Mouse (Mus musculus): ENCODE measurements around the gene 1600002K03Rik. TPM values are rescaled to one million over a fixed set of nuclear protein-coding genes. Genes with fewer than 3 reads are reported as not detected.
"Not testable (repeated sequence)": the region's sequence is repeated elsewhere in the genome, so short reads cannot be mapped to it uniquely, and the experiment has no call there.

1600002K03Rik gene
- total RNA-seq, 1 experiment from 2014 or later, result 8.6 TPM

DNA sequence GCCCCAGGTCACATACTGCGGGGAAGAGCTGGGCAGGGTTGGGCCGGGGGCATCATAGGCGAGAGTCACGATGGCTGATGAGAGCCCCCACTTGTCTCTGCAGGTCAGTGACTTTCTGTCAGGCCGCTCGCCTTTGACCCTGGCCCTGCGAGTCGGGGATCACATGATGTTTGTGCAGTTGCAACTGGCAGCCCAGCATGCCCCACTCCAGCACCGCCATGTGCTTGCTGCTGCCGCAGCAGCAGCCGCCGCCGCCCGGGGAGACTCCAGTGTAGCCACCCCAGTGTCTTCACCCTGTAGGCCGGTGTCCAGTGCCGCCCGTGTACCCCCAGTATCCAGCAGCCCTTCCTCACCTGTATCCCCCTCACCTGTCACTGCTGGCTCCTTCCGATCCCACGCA is 19.0 kb upstream of the 1600002K03Rik start:
- no peak for DNase-seq

DNA sequence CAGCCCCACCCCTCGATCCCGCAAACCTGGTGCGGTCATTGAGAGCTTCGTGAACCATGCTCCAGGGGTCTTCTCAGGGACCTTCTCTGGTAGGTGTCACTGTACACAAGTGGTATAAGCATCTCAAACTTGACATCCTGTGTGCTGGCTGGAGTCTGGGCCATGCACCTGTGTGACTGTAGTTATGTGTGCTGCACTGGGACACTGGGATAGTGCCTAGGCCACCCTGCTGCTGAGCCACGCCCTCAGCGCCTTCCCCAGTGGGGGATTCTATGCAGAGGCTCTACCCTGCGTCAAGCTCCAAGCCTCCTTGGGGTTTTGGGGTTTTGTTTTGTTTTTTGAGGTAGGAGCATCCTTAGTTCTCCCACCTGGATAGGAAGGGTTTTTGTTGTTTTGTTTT is 18.4 kb upstream of the 1600002K03Rik start:
- no peak for DNase-seq

DNA sequence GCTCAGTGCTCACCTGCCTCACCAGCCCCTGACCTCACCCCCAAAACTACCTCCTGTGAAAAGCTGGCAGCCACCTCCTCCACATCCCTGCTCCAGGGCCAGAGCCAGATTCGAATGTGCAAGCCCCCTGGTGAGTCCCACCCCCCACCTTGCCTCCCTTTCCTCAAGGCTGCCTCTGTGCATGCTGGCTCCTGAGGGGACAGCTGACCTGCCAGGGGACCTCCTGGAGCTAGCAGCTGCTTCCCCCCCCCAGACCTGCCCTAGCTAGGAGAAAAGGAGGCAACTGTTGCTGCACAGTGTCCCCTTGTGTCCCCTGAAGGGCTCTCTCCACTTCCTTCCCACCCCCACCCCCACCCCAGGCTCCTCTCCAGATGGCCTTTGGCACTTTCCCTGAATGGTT is 17.5 kb upstream of the 1600002K03Rik start:
- no peak for DNase-seq

DNA sequence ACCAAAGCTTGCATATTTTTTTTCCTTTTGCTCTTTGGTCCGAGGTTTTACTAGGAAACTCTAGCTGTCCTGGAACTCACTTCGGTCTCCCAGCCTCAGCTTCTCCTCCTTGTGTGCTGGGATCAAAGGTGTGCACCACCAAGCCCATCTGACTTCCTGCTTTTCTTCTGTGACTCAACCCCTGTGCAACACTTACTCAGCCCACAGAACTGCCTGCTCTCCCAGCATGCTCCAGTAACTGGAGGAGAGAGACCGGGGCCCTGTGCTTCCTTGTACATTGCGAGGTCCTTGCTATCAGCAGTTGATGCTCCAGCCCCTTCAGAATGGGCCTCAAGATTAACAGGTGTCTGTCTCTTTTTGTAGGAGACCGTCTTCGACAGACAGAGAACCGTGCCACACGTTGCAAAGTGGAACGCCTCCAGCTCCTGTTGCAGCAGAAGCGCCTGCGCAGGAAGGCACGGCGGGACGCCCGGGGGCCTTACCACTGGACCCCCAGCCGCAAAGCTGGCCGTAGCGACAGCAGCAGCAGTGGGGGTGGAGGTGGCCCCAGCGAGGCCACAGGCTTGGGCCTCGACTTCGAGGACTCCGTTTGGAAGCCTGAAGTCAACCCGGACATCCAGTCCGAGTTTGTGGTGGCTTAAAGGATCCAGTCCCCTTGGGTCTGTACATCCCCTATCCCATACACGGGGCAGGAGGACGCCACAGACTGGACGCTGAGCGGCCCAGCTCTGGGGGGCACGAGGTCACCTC is 16.6 kb upstream of the 1600002K03Rik start:
- no peak for DNase-seq

DNA sequence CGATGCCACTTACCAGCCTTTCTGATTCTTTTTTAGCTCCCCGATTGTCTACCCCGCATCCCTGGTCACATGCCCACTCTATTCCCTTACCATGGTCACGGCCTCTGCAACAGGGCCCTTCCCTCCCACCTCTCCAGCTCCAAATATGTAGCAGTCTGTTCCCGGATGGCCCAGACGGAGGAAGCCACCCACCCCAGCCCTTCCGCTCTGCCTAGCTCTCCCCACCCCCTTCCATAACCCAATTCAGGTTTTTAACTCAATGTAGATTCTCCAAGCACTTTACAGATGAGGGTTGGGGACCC is 16.0 kb upstream of the 1600002K03Rik start:
- DNase-seq, result peak; percentile 49

DNA sequence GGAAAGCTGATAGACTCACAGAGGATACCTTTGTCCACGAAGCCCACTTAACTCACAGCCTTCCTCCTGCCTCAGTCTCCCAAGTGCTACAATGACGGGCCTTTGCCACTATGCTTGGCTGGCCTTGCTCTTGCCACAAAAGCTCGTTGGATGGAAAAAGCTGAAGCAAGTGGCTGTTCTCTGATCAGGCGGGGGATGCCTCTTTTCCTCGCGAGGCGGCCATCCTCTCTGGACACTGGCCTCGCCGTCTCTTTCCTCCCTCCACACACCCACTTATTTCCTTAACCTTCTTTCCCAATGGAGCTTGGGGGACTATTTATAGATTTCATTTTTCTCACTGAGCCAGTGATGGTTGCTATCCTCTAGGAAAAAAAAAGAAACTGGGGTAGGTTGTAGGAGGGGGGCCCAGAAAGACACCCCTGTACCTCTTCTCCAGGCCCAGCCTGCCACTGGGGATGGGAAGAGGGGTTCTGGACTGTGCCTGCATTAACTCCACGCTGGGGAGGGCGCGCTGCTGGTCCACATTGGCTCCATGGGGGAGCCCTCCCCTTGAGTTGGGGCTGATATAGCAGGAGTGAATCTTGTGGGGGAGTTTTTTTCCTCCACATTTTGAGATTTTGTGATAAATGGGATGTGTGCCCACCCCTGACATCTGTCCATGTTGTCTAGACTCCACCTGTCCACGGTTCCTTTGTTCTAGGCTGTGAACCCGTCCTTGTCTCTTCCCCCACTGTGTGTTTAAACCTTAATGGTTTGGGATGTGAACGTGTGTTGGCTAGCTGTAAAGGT is 15.4 kb upstream of the 1600002K03Rik start:
- DNase-seq, result no peak

DNA sequence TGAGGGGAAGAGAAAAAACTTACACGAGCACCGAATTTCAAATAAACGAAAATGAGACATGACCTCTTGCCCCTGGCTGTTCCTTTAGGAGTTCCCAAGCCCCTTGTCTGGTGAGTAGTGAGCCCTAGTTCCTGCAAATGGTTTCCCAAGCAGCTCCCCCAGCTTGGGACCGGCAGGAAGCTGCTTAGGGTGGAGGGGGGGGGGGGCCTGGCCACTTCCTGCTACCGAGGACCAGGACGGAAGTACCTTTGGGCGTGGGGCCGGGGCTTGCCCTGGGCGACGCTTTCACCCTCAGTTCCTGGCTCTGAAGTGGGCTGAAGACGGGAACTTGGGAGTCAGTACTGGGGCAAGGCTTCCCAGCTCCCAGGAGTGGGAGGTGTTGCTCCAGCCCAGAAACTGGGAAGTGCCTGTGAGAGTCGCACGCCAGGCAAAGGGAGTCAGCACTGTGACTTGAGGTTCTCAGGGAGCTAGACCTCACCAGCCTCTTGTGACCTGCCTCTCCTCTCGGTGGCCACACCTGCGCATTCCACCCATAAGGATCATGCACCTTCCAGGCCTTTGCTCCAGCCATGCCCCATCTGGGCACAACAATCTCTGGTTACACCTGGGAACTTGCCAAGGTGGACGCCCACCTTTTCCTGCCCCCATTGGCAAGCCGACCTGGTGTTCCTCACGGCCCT is 14.3 kb upstream of the 1600002K03Rik start:
- peak; percentile 82 for DNase-seq

DNA sequence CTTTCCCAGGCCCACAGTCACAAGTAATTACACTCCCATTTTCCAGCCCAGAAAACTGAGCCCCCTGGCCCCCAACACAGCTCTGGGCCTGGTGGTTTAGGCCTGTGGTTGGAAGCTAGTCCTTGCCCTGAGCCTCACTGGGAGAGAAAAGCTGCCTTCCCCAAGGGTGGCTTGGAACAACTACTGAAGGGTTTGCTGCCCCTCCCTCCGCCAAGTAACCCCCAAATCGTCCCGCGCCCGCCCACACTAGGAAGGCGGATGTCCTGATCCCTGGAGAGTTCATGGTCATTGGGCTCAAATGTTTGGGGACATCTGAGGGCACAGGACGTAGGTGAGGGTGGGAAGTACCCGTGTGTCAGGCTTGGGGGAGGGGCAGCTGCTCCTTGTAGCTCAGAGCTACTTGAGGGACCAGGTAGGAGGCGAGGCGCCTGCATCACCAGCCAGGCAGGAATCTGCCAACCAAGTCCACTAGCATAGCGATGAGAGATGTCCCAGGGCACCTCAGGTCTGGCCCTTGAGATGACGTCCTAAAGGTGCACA is 13.7 kb upstream of the 1600002K03Rik start:
- peak; percentile 71 for DNase-seq

DNA sequence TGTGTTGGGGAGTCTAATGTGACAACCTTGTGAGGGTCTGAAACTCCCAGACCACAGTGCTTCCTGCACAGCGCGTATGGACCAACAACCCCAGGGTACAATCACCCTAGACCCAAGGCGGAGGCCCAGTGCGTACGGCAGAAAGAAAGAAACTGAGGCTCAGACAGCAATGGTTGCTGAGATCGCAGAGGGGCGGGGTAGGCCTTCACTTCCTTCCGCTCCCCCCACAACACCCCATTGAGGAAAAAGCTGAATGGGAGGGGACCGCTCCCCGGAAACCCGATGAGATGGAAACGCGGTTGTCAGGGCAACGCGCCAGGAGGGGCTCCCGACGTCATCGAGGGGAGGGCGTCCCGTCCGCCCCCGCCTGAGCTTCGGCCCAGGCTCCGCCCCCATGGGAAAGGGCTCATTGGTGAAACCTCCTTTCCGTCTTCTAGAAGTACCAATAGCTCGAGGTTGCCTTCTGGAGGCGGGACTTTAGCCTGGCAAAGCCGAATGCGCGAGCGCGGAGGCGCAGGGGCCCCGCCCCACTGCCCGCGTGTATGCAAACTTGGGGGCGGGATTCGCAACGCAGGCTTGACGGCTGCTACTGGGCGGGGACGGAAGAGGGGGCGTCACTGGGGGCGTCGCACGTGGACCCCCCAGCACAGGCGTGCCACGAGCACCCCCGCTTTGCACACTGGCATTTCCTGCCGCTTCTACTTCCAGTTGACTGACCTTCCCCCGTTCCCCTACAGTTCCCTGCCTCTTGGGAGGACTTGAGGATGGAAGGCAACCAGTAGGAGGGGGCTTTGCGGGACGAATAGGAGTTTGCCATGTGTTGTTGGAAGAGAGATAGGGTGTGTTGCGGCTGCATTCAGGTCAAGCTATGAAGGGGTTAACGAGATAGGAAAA is 12.9 kb upstream of the 1600002K03Rik start:
- DNase-seq, result peak; percentile 99

DNA sequence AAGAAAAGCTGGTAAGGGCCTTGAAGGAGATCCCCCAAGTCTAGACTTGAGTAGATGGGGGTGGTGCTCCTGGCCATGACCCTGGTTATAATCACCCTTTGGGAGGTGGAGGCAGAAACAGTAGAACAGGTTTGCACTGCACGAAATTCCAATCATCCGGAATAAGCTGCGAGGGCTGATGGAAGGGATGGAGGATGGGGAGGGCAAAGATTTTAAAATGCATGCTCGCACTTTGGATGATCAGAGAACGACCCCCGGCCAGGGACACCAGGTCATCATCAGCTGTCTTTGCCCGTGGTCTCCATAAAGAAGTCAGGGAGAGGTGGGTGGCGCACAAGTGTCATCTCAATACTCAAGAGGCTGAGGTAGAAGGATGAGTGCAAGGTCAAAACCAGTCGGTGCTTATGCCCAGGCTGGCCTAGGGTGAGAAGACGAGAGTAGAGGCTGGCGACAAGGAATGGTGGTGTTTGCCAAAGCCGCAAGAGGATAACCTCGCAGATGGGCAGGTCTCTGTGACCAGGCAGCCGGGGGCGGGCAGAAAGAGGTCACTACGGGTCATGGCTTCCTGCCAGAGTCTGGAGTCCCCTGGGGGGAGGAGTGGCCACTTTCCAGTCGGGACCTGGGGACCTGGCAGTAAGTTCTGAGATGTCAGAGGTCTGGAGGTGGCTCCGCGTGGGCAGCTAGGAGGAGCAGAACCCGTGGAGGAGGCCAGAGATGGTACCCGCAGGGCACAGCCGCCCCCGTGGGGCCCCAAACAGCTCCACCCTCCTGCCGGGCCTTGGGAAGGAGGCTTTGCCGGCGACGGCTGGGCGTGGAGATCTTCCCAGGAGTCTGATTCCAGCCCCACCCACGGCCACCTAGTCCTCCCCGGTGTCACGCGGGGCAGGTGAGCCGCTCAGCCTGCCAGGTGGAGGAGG is 12.0 kb upstream of the 1600002K03Rik start:
- DNase-seq, result peak; percentile 96

DNA sequence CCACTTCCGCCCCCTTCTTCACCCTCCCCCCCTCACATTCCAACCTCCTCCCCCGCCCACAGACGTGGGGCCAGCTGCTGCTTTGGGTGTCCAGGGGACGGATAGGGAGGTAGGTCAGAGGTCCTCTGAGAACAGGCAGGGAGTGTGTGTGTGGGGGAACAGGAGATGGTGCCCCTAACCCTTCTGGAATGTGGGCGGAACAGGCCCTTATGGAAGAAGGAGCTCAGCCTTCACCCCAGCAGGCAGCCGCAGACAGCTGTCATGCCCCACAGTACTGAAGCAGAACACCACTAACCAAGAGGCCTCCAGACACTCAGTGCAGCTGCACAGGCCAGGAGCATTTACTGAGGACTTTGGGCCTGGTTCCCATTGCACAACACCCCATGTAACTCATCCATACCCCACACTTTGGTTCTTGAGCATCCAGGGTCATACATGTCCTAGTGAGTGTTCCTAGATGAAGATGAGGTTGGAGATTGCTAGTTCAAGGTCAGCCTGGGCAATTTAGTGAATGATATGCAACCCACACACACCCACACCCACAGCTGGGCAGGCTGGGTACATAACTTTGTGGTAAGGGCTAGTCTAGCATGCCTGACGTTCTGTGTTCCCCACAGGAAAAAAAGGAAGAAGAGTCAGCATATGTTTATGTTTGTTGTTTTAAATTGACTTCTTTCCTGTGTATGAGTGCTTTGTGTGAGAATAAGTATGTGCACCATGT is 11.1 kb upstream of the 1600002K03Rik start:
- DNase-seq, result peak; percentile 48

DNA sequence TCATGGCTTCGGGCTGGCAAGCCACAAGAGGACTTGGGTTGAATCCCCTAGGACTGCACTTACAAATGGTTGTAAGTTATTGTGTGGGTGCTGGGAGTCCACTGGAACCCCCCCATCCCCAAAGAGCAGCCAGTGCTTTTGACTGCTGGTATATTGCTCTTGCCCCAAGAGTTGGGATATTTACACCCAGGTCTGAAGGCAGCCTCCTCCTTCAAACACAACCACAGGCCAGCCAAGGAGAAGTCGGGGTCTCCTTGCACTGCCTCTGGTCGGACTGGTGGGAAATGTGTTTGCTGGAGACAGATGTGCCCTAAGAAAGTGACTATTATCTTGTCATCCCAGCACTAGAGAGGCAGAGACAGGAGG is 10.5 kb upstream of the 1600002K03Rik start:
- DNase-seq, result peak; percentile 7

DNA sequence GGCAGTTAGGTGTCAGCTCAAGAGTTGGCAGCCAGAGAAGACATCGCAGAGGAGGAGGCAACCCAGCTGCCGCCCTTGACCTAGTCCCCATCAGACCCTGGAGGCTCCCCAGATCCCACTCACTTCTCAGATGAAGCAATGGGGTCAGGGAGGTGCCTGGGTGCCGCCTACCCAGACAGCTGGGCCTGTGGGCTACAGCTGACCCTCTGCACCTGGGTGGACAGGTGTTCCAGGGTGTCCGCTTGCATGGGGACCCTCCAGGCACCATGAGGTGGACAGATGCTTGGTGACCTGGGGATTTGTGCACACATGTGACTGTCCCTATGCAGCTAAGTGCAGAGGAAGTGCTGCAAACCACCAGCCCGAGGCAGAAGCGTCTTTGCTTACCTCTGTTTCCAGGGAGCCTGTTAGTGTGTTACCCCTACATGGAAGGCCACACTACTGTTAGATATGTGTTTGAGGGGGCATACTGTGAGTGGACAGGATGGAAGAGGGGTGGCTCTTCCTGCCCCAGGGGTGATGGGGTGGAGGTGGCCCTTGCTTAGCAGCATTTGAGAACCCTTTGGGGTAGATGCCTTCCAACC is 9.9 kb upstream of the 1600002K03Rik start:
- peak; percentile 14 for DNase-seq

DNA sequence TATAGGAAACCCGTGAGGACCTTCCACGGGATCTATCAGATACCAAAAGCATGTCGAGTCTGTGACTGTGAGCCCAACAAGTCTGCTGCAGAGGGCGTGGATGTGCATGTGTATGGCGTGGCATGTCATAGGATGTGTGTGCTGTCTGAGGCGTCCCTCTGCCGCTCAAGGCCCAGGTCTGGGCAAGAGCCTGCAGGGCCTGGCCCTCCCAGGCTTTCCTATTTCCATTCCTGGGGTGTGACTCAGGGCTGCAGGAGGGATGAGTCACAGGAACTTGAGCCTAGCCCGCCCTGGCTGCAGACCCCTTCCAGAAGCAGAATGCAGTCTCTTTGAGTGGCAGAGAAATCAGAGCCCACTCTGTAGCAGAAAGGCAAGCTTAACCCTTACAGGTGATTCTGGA is 9.0 kb upstream of the 1600002K03Rik start:
- peak; percentile 86 for DNase-seq

DNA sequence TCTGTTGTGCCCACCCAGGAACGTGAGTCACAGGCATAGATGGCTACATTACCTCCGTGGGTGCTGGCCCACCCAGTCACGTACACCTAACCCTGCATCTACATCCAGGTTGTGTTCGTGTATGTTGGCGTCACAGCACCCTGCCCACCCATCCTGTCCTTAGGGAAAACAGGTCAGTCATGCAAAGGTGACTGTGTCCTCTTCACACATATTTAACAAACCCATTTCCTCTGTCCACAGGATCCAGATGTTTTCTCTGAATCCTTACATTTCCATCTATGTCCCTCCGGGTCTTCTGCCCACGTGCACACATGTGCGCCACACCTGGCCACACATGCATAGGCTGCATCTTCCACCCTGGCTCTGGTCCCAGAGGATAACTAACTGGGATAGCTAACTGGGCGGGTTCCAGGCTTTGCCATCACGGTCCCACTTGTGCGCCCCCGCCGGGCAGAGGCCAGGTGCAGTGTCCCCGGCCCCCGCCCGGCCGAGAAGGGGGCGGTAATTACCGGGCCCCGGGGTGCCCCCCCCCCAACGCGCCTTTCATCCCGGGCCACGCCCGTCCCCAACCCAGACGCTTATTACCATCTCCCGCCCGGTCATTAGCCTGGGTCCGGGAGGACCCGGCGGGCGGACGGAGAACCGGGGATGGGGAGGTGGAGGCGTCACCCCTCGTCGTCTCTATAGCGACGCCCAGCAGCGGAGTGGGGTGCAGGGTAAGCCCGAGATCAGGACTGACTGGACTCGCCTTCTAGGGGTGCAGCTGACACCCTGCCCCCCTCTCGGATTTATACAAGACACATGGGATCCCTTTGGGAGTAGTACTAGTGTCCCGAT is 8.4 kb upstream of the 1600002K03Rik start:
- peak; percentile 43 for DNase-seq

DNA sequence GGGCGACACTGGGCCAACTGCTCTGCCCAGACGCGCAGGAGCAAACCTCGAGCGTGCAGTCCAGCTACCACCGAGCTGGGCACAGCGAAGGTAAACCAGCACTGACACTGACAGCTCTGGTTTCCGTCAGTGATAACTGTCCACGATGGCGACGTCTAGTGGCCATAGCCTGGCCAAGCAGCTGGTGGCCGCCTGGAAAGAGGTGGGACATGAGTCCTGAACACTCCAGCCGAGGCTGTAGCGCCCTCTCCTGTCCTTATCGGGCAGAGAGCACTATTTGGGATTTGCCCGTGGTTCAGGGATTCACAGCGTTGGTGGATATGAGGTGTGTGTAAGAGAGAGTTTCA is 7.8 kb upstream of the 1600002K03Rik start:
- peak; percentile 98 for DNase-seq

DNA sequence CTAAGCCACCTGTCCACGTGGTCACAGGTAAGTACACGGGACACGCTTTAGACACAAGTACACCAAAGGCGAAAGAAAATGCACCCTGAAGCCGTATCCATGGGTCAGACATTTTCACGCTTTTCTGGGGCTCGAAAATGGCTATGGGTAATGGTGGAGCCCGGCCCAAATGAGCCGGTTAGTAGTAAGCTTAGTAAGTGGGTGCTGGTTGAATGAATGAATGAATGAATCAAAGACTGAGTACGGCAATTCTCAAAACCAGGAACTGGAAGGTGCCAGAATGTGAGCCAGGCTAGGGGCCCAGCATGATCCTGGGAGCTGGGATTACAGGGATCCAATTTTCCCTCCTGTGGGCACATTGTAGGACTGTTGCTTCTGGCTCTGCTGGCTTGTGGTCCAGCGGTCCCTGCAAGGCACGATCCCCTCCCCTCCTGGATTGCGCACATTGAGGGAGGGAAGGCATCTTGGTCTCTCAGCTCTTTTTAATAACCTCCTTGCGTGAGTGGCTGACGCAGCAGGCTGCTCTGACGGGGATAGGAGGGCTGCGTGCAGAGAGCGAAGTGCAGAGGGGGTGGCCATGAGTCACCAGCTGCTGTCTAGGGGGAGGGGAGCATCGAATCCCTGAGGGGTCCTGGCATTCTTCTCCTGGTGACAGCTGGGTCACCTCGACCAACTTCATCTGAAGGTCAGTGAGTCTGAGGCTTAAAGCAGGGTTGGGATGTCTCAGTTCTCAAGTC is 7.2 kb upstream of the 1600002K03Rik start, which contains the start of gene Cirbp:
Cirbp (plus strand) TSS at position 594 of the 737 bp plus-strand sequence.
- peak; percentile 79 for DNase-seq

DNA sequence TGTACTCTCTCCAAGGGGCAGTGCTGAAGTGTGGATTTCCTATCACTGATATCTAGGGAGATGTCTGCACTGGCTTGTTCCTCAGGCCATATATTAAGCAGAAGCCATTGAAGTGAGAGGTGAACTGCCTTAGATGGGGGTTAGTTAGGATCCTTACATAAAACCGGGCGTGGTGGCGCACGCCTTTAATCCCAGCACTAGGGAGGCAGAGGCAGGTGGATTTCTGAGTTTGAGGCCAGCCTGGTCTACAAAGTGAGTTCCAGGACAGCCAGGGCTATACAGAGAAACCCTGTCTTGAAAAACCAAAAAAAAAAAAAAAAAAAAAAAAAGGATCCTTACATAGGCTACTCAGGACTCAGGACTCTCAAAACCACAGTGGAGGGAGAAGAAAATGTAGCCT is 6.6 kb upstream of the 1600002K03Rik start:
- not testable (repeated sequence) for DNase-seq

Measured in adrenal gland, postnatal 14 days (tissue).